8 mouse cellular contexts compared by ENCODE assay signal in the genomic region with DNA sequence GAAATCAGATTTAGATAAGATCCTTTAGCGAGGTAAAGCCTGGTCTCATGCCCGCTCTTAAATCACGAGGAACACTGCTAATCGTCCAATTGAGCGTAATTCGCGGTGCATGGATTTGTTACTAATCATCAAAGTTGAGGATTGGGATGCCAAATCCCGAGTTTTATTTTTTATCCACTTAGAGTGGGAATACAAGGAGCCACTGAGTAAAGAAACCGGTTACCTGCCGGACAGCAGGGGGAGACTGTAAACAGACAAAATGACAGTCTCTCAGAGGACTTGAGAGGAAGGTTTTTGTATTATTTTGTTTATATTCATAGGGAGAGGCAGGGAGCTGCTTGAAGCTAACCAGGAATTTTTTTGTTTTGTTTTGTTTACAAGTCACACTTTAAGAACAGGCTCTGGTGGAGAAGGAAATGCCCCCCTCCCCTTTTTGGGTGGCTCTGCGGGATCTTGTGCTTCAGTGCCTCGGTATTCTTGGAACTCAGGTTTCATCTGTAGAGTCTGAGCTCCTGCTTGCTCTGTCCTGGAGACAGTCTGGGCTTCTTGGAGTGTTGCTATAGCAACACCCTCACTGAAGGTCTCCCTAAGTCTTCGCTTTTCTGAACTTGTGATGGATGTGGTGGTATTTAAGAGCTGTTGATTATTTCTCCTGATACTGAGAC. TPM values are rescaled to one million over a fixed set of nuclear protein-coding genes. Genes with fewer than 3 reads are reported as not detected.
DNase-seq lines count a peak whose midpoint lies in the region; ATAC-seq and TF ChIP-seq lines count a peak whose summit lies in the region.

No protein-coding gene starts in this region.

- no peaks in the 10 kb centered on the region for H3K9me3 ChIP-seq in heart, embryonic 10.5 days
- no peaks in the 10 kb centered on the region for H3K9me3 ChIP-seq in midbrain, embryonic 13.5 days

- peak; percentile 45 for DNase-seq in cerebellum, adult 11-12 months
- DNase-seq in cerebellum, postnatal 4 days (ENCODE audit: low spot score in 2 of 2) = no peak
- no peak for DNase-seq in heart, embryonic 10.5 days (ENCODE audit: low spot score)
- DNase-seq in kidney, postnatal 14 days = peak; percentile 66
- no peak for DNase-seq in frontal cortex, postnatal 14 days (ENCODE audit: low spot score in 2 of 2)
- no peak for DNase-seq in right cerebral cortex, postnatal 4 days

- no peak for TF ChIP-seq POLR2A in bone marrow, adult 2 months (IDR thresholded peaks at IDR 0.05; ENCODE audit: borderline replicate concordance, control insufficient read depth, low read depth, low read length)

- ATAC-seq in midbrain, embryonic 13.5 days = no peak

- H3K36me3 ChIP-seq in heart, embryonic 10.5 days = peaks cover 33% of the 10 kb centered on the region
- H3K36me3 ChIP-seq in midbrain, embryonic 13.5 days = peaks cover 46% of the 10 kb centered on the region

- peak overlapping the region; percentile 70 for H3K9ac ChIP-seq in midbrain, embryonic 13.5 days (replicated peaks)

- TF ChIP-seq CTCF in bone marrow, adult 2 months (IDR thresholded peaks at IDR 0.05; ENCODE audit: control insufficient read depth, insufficient read depth, low read length) = no peak

- H3K4me1 ChIP-seq in bone marrow, adult 2 months (ENCODE audit: control insufficient read depth, insufficient read depth, low read length) = peaks cover 4% of the 10 kb centered on the region; the same call in 1 of the 2 replicates
- H3K4me1 ChIP-seq in heart, embryonic 10.5 days = peaks cover 30% of the 10 kb centered on the region
- H3K4me1 ChIP-seq in midbrain, embryonic 13.5 days (replicated peaks) = peaks cover 22% of the 10 kb centered on the region

- WGBS in bone marrow, adult 2 months = 8% methylated on average over 13 of the region's 13 CpGs
- 15% methylated on average over 13 of the region's 13 CpGs for WGBS in heart, embryonic 10.5 days
- 9% methylated on average over 13 of the region's 13 CpGs for WGBS in midbrain, embryonic 13.5 days

- H3K27ac ChIP-seq in bone marrow, adult 2 months (ENCODE audit: control insufficient read depth, insufficient read depth, low read depth, low read length, poor library complexity) = no peak overlapping the region
- peak overlapping the region; percentile 88; the same call in 1 of the 2 replicates for H3K27ac ChIP-seq in heart, embryonic 10.5 days
- H3K27ac ChIP-seq in midbrain, embryonic 13.5 days = no peak overlapping the region

- peak overlapping the region; percentile 89 for H3K4me3 ChIP-seq in bone marrow, adult 2 months (replicated peaks; ENCODE audit: control insufficient read depth, low read depth, low read length)
- peak overlapping the region; percentile 67 for H3K4me3 ChIP-seq in heart, embryonic 10.5 days
- H3K4me3 ChIP-seq in midbrain, embryonic 13.5 days (replicated peaks) = peak overlapping the region; percentile 62

- no peaks in the 10 kb centered on the region for H3K27me3 ChIP-seq in heart, embryonic 10.5 days (ENCODE audit: insufficient read depth, poor library complexity, severe bottlenecking)
- H3K27me3 ChIP-seq in midbrain, embryonic 13.5 days = no peaks in the 10 kb centered on the region

- peak overlapping the region; percentile 81 for H3K4me2 ChIP-seq in midbrain, embryonic 13.5 days (replicated peaks)

RNA-seq across cellular contexts. Expression of a gene that starts 0.9 kb away (rescaled TPM):
- polyA plus RNA-seq in bone marrow, adult 2 months (2011; ENCODE audit: insufficient read depth, insufficient read length, low replicate concordance, missing spikeins) = 34.2 and 58.2 TPM in 2 replicates
- polyA plus RNA-seq in heart, embryonic 10.5 days (2016; fragmentation: Nextera tagmentation; extraction: Ambion mirVana) = 16.9 and 18.7 TPM in 2 replicates
- 41.9 and 43.4 TPM in 2 replicates for polyA plus RNA-seq in midbrain, embryonic 13.5 days (2015; fragmentation: Nextera tagmentation; extraction: Ambion mirVana)

RNA-seq across cellular contexts. Expression of a gene that starts 18.6 kb away (rescaled TPM):
- 35.8 and 69.2 TPM in 2 replicates for polyA plus RNA-seq in bone marrow, adult 2 months (2011; ENCODE audit: insufficient read depth, insufficient read length, low replicate concordance, missing spikeins)
- 55.3 and 75.2 TPM in 2 replicates for polyA plus RNA-seq in heart, embryonic 10.5 days (2016; fragmentation: Nextera tagmentation; extraction: Ambion mirVana)
- polyA plus RNA-seq in midbrain, embryonic 13.5 days (2015; fragmentation: Nextera tagmentation; extraction: Ambion mirVana) = 6.5 and 7.6 TPM in 2 replicates

RNA-seq across cellular contexts. Expression of a gene that starts 43.8 kb away (rescaled TPM):
- polyA plus RNA-seq in bone marrow, adult 2 months (2011; ENCODE audit: insufficient read depth, insufficient read length, low replicate concordance, missing spikeins) = 76.6 and 102 TPM in 2 replicates
- polyA plus RNA-seq in heart, embryonic 10.5 days (2016; fragmentation: Nextera tagmentation; extraction: Ambion mirVana) = 56.1 and 80.1 TPM in 2 replicates
- 77.8 and 99.2 TPM in 2 replicates for polyA plus RNA-seq in midbrain, embryonic 13.5 days (2015; fragmentation: Nextera tagmentation; extraction: Ambion mirVana)

RNA-seq across cellular contexts. Expression of a gene that starts 47.4 kb away (rescaled TPM):
- polyA plus RNA-seq in bone marrow, adult 2 months (2011; ENCODE audit: insufficient read depth, insufficient read length, low replicate concordance, missing spikeins) = 14.9 and 39.7 TPM in 2 replicates
- polyA plus RNA-seq in heart, embryonic 10.5 days (2016; fragmentation: Nextera tagmentation; extraction: Ambion mirVana) = 110 and 113 TPM in 2 replicates
- polyA plus RNA-seq in midbrain, embryonic 13.5 days (2015; fragmentation: Nextera tagmentation; extraction: Ambion mirVana) = 129 and 130 TPM in 2 replicates

Comparison
In these comparisons a context has a peak if more than half of its experiments do, and no peak if none do; other contexts are left out.
1. DNase-seq: peak in cerebellum, adult 11-12 months (single experiment) and kidney, postnatal 14 days (single experiment); none in cerebellum, postnatal 4 days (0 of 2), heart, embryonic 10.5 days (single experiment), frontal cortex, postnatal 14 days (0 of 2) and right cerebral cortex, postnatal 4 days (single experiment).
2. Peak in every context shown above with its lines, with median percentiles within 50 percentile points of each other: H3K4me3 ChIP-seq.